Mouse (Mus musculus): ENCODE data around the gene Mcam.

DNA sequence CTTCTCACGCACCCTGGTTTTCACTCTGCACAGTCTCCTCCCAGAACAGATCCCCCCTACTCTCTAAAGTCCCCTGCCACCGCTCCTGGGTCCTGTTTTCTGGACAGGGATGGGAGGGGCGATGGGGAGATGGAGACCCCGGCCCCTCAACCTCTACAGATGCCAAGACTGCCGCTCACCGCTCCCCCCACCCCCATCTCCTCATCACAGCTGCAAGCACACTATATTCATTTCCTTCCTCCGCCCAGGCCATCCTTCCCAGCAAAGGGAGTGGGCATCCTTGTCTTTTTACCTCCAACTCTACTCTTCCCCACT, 3.0 kb upstream of the Mcam start:
- TF ChIP-seq POLR2A (IDR thresholded peaks at IDR 0.05; ENCODE audit: insufficient read length, low read depth) (no peak), POLR2AphosphoS2 (IDR thresholded peaks at IDR 0.05; ENCODE audit: insufficient read length, low read depth) (no peak), USF1 (IDR thresholded peaks at IDR 0.05; ENCODE audit: low read depth) (no peak), TCF12 (IDR thresholded peaks at IDR 0.05; ENCODE audit: insufficient read depth, poor library complexity, severe bottlenecking) (no peak), E2F4 (IDR thresholded peaks at IDR 0.05; ENCODE audit: insufficient read depth) (no peak), CEBPB (IDR thresholded peaks at IDR 0.05; ENCODE audit: insufficient read depth, poor library complexity, severe bottlenecking) (no peak), MAX (IDR thresholded peaks at IDR 0.05; ENCODE audit: low read depth) (no peak), SRF (IDR thresholded peaks at IDR 0.05; ENCODE audit: control insufficient read depth, insufficient read length, low read depth) (no peak), TCF3 (IDR thresholded peaks at IDR 0.05; ENCODE audit: insufficient read length, low read depth) (no peak)

Measured in myocyte (in vitro differentiated cells).